Mouse (Mus musculus): ENCODE measurements around the gene Serf2.
A peak's percentile ranks its signal among the peaks of the same experiment; 100 is the strongest.
"Not testable (repeated sequence)": the region's sequence is repeated elsewhere in the genome, so short reads cannot be mapped to it uniquely, and the experiment has no call there.

Serf2 gene

DNA sequence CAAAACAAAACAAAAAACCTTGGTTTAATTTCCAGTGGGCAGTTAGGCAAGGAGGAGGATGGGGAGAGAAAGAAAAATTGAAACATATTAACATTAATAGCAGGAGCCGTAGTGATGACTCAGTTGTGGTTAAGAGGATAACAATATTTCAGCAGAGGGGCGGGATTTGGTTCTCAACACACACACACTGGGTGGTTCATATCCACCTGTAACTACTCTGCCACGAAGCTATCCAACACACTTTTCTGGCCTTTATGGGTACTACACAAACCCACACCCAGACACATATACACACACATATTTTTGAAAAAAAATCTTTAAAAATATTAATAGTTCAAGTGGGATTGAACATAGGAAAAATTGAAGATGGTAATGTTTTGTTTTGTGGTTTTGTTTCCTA, 2.0 kb upstream of the Serf2 start:
- no peak for DNase-seq (ENCODE audit: low spot score)

DNA sequence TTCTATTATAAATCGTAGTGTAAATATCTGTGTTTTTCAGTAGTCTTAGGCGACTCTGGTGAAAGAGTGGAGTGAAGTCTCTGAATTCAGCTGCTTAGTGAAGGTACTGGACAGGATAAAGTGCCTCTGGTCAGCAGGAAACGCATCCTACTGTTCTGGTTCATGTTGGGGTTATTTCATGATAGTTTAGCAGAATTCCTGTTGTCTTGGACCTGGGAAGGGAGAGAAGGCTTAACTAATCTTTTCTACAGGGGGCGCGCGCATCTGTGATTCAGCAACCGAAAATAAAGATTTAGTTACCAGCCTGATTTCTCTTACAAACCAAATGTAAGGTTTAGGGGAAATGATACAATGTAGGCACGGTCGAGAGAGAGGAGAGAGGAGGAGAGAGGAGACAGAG, 859 bp upstream of the Serf2 start:
- DNase-seq (ENCODE audit: low spot score), result no peak

DNA sequence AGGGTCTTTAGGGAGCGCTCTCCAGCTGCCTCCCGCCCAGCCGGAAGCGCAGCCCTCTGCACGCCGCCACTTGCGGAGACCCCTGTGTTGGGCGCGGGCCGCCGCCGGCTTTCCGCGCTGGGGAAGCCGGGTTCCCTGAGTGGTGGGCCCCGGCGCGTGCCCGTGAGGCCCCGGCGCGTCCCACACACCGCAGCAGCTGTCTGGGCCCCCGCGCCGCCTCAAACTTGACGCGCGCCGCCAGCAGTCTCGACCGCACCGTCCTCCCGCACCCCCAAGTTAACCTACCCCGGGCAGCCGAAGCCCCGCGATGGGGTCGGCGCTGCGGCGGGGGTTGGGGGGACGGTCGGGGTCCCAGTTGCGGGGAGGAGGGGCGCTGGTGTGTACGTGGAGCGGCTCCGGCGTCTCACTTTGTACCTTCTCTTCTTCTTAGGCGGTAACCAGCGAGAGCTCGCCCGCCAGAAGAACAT, 583 bp downstream of the Serf2 start:
- no peak for DNase-seq (ENCODE audit: low spot score)

GRCm38 (mm10) chr2:121450093-121450492, 1.1 kb downstream of the Serf2 start:
- no peak for DNase-seq (ENCODE audit: low spot score)

DNA sequence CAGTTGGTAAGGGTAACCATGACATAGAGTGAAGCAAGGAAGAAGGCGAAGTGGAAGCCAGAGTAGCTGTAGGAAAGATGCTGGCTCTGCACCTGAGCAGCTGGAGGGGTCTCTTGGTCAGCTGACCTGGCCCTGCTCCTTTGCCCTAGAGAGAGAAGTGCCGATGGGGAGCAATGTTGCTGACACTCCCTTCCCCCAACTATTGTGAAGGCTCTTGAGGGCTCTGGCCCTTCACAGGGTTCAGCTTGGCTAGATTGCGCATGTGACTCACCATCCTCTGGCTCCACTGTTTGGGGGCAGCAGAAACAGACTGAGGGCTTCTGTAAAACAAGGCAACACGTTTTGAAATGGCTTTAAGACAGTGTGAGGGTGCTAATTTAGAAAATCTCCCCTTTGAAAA, 3.4 kb downstream of the Serf2 start:
- DNase-seq (ENCODE audit: low spot score), result no peak

DNA sequence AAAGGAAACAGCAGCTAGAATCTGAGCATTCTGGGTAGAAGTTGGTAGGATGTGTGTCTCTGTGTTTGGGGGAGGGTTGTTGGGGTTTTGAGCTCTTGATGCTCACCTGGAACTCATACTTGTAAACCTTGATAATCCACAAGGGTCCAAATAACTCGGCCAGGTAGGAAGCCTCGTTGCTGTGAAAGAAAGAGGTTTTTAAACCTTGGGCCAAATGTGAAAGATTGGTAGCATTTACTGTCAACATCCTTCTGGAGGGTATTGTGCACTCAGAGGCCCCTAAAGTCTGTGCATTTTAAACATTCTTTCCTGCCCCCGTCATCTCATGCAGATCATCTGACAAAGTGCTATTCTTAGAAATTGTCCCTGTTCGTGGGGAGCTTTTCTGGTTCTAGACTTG, 4.0 kb downstream of the Serf2 start, which contains the start of gene Hypk:
Gene Hypk, plus strand, starts transcription at position 301 of the 400 bp plus-strand sequence.
- DNase-seq (ENCODE audit: low spot score), result no peak

GRCm38 (mm10) chr2:121453917-121454316, 4.9 kb downstream of the Serf2 start:
- DNase-seq (ENCODE audit: low spot score), result no peak

GRCm38 (mm10) chr2:121455534-121455933, 6.5 kb downstream of the Serf2 start:
- no peak for DNase-seq (ENCODE audit: low spot score)

- peak; percentile 57 for DNase-seq (ENCODE audit: low spot score)
These were observed 8.0 kb downstream of the Serf2 start, which contains the start of gene Serinc4 for GRCm38 (mm10) chr2:121456692-121457642. Gene Serinc4 (minus strand): TSS chr2:121456781.

DNA sequence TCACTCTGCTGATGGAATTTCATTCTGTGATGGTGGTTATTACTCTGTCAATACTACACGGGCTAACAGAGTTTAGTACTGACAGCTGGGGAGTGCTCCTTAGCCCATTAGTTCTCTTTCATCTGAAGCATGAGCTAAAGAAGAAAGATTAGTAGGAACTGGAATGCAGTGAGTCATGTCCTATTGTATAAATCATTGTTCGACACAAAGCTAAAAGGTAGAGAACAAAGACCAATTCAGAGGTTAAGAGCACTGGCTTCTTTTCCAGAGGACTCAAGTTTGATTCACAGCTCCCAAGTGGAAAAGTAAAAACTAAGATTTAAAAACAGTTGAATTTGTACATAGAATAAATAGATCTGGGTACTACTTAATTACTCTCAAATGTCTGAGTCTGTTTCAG, 11.1 kb downstream of the Serf2 start:
- DNase-seq (ENCODE audit: low spot score), result no peak

DNA sequence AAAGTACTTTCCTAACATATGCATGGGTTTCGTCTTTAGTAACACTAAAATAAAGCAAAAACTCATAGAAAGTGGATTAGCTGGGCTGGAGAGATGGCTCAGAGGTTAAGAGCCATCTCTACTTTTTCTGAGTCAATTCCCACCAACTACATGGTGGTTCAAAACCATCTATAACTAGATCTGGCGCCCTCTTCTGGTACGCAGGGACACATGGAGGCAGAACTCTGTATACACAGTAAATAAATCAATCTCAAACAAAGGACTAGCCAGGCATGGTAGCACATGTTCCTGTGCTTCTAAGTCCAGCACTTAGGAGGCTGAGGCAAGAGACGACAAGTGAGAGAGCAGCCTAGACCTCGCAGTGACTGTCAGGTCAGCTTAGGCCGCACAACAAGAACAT, 20.0 kb downstream of the Serf2 start:
- not testable (repeated sequence) for DNase-seq (ENCODE audit: low spot score)

- DNase-seq (ENCODE audit: low spot score), result not testable (repeated sequence)
These were observed 23.8 kb downstream of the Serf2 start for GRCm38 (mm10) chr2:121472783-121473182.

- DNase-seq (ENCODE audit: low spot score), result peak; percentile 73
These were observed 24.5 kb downstream of the Serf2 start, which contains the start of gene Mfap1b for GRCm38 (mm10) chr2:121473301-121474179. Gene Mfap1b (minus strand): TSS chr2:121474067.

DNA sequence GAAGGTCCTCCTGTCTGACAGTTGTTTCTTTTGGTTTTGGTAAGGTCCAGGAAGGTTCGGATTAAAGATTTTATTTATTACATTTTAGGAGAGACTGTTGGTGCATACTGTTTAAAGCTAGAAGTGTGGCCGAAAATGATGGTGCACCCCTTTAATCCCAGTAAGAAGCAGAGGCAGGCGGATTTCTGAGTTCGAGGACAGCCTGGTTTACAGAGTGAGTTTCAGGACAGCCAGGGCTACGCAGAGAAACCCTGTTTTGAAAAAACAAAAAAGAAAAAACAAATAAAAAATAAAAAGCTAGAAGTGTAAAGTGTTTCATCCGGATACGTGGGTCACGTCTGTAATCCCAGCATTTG, 25.2 kb downstream of the Serf2 start:
- no peak for DNase-seq (ENCODE audit: low spot score)

- DNase-seq (ENCODE audit: low spot score), result not testable (repeated sequence)
These were observed 26.3 kb downstream of the Serf2 start for GRCm38 (mm10) chr2:121475306-121475705.

- DNase-seq (ENCODE audit: low spot score), result no peak
These were observed 28.7 kb downstream of the Serf2 start for GRCm38 (mm10) chr2:121477491-121478266.

DNA sequence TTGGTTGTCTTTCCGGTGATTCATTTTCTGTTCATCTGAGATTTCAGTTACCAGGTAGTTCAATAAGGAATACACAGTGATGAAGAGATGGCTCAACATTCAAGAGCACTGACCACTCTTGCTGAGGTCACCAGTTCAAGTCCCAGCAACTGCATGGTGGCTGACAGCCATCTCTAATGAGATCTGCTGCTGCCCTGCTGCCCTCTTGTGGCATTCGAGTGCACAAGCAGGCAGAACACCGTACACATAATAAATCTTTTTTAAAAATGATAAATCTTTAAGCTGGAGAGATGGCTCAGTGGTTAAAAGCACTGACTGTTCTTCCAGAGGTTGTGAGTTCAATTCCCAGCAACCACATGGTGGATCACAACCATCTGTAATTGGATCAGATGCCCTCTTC, 31.5 kb downstream of the Serf2 start:
- DNase-seq (ENCODE audit: low spot score), result no peak

DNA sequence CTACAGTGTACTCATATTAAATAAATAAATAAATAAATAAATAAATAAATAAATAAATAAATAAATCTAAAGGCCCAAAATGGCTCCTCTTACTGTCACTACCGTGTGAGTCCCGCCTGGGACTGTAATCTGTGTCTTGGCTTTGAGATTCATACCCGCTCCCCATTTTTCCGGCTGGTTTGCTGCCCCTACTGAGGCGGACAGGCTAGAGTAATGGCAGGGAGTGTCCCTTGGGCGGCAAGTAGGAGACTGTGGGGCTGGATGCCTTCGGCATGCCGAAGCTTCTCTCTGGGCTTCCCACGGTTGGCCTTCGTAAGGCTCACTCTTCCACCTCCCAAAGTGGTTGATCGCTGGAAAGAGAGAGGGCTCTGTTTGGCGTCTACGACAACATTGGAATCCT, 31.9 kb downstream of the Serf2 start:
- not testable (repeated sequence) for DNase-seq (ENCODE audit: low spot score)

DNA sequence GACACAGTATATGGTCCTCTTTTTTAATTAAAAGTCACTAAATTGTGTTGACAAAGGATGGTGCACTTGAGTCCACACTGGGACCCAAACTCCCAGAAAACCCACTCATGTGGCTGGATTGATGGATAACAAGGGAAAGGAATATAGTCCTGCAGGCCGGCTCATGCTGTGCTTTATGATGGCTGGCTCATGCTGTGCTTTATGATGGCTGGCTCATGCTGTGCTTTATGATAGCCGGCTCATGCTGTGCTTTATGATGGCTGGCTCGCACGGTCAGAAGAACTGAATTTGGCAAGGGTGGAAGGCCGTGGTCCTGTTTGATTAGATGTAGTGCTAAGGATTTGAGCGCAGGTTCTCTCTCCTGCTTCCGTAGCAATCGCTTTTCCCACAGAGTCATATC, 34.6 kb downstream of the Serf2 start:
- no peak for DNase-seq (ENCODE audit: low spot score)

DNA sequence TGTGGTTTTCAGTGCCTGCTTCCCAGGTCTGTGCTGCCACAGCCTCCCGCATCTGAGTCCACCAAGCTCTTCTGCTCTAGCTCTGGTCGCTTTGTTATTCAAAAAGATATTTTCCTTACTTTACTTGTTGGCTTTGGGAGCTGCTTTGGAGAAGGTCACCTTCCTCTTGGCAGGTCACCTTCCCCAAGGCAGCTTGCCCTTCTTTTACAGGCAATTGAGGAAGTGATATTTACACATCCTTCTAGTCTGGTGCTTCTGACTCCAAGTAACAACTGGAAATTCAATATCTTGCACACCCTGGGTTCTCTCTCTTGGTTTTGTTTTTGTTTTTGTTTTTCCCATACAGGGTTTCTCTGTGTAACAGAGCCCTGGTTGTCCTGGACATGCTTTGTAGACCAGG, 35.4 kb downstream of the Serf2 start:
- not testable (repeated sequence) for DNase-seq (ENCODE audit: low spot score)

DNA sequence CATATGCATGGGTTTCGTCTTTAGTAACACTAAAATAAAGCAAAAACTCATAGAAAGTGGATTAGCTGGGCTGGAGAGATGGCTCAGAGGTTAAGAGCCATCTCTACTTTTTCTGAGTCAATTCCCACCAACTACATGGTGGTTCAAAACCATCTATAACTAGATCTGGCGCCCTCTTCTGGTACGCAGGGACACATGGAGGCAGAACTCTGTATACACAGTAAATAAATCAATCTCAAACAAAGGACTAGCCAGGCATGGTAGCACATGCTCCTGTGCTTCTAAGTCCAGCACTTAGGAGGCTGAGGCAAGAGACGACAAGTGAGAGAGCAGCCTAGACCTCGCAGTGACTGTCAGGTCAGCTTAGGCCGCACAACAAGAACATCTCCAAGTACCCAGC, 52.6 kb downstream of the Serf2 start:
- not testable (repeated sequence) for DNase-seq (ENCODE audit: low spot score)
